Mouse (Mus musculus): ENCODE results near the gene Hbq1a.

The Hbq1a gene

DNA sequence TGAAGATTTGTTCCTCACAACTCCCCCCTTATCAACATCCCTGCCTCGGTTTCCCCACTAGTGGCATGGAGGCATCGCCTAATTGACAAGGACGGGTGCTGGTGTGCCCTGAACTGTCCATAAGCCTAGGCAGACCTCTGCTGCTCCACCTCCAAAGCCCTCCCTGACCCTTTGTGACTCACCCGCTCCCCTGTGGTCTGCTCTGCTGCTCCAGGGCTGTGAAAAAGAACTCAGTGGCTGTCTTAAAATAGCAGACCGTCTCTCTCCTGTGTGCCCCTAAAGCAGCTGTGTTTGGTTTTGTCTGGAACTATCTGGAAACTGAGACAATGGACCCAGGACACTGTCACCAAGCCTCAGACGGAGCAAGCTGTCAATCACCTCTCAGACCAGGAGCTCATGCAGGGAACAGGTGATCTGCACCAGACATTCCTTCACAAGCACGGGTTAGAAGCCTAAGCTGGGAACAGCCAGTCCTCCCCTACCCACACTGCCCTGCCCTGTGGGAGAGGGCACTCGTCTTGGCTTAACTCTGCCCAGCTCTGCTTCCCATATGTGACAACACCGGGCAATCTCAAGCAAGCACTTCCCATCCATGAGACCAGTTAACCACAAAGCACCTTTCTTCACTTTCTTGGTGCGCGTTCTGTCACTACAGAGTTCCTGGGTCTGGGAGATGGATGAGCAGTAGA lies 20.8 kb downstream of the Hbq1a start:
- DNase-seq (ENCODE audit: low read depth in 1 of 2, low spot score in 2 of 2): no peak

- DNase-seq (ENCODE audit: low read depth in 1 of 2, low spot score in 2 of 2): peak; percentile 28 to 43
Measured at GRCm38 (mm10) chr11:32321196-32321565, 21.3 kb downstream of the Hbq1a start.

DNA sequence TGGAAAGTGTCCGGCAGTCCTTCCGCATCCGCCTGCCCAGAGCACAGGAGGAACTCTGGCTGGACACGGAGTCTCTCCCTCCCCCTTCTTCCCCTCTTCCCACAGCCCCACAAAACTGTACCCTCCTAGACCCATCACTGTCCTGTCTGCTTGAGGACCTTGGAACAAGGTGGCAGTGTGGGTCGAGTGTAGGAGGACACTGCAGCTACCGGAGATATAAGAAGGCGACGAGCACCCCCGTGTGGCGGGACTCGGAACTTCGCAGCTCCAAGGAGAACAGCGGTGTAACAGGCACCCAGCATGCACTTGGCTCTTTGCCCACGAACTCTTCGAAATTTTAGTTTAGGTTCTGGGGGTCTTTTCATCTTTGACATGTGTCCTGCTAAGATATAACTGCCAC lies 24.7 kb downstream of the Hbq1a start:
- DNase-seq (ENCODE audit: low read depth in 1 of 2, low spot score in 2 of 2): peak; percentile 50 to 75

DNA sequence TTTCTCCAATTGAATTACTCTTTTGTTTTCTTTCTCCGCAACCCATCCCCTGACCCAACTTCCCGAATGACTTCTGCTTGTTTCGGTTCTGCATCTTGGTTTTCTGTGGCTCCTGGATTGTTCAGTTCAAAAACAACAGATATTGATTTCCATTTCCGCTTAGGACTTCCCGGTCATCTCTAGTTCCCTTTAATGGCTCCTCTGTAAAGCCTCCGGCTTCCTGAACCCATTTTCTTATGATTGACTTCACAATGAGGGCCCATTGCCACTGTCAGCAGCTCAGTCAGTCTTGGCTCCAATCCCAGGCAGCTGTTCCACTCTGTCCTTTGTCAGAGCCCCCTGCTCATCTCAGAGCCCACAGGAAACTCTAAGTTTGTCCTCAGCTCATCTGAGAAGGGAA lies 31.2 kb downstream of the Hbq1a start:
- DNase-seq (ENCODE audit: low read depth in 1 of 2, low spot score in 2 of 2): peak; percentile 35 to 45

DNA sequence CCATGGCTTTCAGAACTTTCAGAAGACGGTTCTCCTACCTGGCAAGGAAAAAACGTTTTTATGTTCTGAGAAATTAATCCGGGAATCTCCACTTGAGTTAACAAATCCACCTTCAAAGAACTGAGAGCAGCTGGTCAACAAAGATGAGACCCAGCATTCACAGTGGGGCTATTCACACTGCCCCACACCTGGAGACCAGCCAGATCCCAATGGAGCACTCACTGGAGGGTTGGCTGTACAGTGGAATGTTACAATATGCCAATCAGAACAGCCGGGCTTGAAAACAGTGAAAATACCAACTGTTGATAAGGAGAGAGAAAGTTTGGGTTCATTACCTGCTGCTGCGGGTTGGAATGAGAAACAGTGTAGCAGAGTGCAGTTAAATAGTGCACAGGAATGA lies 32.0 kb downstream of the Hbq1a start:
- no peak for DNase-seq (ENCODE audit: low read depth in 1 of 2, low spot score in 2 of 2)

- no peak for DNase-seq (ENCODE audit: low read depth in 1 of 2, low spot score in 2 of 2)
Measured at GRCm38 (mm10) chr11:32333235-32333634, 33.4 kb downstream of the Hbq1a start.

DNA sequence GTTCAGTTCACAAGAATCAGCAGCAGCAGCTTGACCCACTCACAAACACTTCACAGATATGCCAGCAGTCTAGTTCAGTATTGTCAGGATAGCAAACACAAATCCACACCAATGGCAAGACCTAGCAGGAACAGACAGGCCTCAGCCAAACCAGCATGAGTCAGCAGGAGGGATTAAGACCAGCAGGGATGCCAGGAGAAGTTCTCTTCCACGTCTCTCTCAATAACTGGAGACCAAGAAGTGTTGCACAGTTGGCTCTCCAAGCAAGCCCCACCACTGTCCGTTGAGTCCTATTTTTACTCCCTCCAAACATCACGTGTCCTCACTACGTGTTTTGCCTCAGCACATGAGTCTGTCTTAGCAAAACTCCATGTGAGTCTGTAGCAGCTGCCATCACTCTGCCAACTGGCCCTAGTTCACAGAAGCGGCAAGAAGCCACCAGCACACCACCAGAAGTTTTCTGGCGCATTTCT lies 36.6 kb downstream of the Hbq1a start:
- no peak for DNase-seq (ENCODE audit: low read depth in 1 of 2, low spot score in 2 of 2)

DNA sequence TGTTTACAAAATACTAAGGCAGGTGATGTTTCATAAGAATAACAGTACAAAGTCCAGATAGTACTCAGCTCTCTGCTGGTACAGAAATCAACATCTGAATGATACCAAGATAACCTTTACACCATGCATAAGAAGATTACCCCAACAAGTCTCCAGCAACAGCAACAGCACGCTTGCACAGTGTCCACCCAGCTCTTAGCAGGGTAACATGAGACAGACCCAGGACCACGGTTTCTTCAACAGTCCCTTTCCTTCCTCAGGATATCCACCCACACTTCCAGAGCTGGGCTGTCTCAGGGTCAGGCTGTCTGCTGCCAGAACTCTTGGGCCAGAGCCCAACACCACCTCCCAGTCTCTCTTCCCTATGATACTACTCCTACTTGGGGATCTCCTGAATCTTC lies 39.3 kb downstream of the Hbq1a start:
- no peak for DNase-seq (ENCODE audit: low read depth in 1 of 2, low spot score in 2 of 2)

- DNase-seq (ENCODE audit: low read depth in 1 of 2, low spot score in 2 of 2): no peak
Measured at GRCm38 (mm10) chr11:32340476-32341473, 40.9 kb downstream of the Hbq1a start.

GRCm38 (mm10) chr11:32342770-32343191 lies 42.9 kb downstream of the Hbq1a start:
- DNase-seq (ENCODE audit: low read depth in 1 of 2, low spot score in 2 of 2): peak; percentile 33 to 62

GRCm38 (mm10) chr11:32343350-32343749 lies 43.5 kb downstream of the Hbq1a start:
- DNase-seq (ENCODE audit: low read depth in 1 of 2, low spot score in 2 of 2): no peak

DNA sequence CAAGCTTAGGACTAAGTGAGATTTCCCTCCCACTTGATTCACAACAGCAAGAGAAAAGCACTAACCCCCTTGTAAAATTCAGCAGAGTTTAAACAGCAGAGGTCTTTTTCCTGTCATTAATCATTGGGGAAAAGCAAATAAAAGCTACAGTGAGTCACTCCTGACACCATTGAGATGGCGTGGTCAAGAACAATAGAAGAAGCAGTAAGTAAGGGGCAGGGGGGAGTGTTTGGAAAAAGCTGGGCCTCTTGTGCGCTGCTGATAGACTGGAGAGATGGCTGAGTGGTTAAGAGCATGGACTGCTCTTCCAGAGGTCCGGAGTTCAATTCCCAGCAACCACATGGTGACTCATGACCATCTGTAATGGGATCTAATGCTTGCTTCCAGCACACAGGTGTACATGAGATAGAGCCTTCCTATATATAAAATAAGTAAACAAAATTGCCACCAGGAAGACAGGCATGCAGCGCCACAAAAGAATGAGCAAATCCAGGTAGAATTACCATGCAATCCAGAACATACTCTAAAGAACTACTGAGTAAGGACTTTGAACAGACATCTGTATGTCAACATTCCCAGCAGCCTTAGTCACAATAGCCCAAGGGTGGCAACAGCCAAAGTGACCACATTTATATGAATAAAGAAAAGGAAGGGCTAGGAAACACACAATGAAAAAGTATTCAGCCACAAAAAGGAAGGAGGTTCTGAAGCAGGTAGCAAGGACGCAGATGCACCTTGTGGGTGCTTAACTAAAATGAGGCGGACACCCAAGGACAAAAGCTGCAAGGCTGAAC lies 45.8 kb downstream of the Hbq1a start:
- DNase-seq (ENCODE audit: low read depth in 1 of 2, low spot score in 2 of 2): no peak

DNA sequence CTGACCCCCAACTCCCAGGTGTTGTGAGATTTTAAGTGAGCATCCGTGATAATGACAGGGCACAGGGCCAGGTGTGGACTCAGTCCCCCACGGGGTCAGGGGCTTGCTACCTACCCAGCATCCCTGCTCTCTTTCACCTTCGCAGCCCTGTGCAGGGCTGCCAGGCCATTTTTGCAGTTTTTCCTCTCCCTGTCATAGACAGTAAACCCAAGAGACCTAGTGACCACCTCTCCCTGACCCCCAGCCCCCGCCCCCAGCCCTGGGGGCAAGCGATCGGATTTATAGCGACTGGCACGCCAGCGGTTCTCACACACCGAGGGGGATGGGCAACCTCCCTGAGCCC lies 47.4 kb downstream of the Hbq1a start:
- DNase-seq (ENCODE audit: low read depth in 1 of 2, low spot score in 2 of 2): no peak

DNA sequence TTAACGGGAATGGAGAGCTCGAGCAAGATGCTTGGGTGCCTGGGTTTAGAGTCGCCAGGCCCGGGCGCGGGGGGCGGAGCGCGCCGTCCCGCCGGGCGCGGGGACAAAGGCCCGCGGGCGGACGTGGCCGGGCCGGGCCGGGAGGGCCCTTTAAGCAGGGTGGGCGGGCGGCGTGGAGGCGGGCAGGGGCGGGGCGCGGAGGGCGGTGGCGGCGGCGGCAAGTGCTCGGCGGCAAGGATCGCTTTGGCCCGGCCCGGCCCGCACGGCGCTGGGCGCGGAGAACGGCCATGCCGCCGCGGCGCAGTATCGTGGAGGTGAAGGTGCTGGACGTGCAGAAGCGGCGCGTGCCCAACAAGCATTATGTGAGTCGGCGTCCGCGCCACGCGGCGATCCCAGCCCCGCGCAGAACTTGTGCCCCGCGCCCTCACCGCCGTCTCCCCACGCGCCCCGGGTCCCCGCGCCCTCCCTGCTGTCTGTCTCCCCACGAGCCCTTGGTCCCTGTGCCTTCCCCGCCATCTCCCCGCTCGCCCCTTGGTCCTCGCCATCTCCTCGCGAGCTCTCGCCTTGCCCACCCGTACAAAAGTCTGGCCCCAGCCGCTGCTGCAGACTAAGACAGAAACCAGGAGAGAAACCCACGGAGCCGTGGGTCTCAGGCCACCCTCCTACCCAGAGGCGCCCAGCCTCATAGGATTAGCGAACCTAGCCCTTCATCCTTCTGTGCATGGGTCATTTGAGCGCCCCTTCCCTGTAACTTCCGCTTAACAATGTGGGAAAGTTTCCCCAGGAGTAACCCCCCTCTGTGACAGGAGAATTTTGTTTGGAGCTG lies 48.0 kb downstream of the Hbq1a start, which contains the start of gene Sh3pxd2b:
Gene Sh3pxd2b, plus strand, starts transcription at position 214 of the 826 bp plus-strand sequence.
- no peak for DNase-seq (ENCODE audit: low read depth in 1 of 2, low spot score in 2 of 2)

DNA sequence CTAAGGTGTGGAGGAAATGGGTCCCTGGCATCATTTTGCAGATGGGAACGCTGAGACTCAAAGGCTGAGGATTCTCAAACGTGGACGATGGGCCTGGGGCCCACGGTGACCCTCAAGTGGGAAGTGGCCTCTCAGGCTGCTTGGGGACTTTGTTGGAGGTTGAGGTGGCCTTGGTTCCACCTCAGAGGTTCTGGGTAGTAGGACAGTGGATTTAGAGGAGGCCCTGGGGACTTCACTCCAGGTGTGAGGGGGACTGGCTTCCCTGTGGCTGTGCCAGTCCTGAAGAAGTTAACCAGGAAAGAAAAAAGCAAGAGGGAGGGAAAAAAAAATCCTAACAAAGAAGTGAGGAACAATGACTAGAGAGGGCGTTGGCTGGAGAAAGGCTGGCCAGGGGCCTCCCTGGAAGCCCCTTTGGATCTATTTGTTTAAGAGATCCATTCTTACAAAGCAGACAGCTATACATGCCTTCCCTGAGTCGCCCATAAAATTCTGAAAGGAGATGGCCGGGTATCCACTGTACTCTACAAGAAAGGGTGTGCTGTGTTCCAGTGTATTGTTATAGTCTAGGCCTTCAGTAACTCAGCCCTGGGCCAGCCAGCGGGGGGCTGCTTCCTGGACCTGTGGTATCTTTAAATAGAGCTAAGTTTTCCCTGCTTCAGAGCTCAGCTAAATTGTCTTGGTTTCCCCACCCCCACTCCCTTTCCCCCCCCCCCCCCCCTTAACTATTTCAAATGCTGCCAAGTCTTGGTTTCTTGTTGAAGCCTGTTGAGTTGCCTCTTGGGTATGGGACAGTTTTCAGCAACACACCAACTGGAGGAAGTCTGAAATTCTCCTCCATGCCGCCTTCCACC lies 48.8 kb downstream of the Hbq1a start:
- DNase-seq (ENCODE audit: low read depth in 1 of 2, low spot score in 2 of 2): no peak

DNA sequence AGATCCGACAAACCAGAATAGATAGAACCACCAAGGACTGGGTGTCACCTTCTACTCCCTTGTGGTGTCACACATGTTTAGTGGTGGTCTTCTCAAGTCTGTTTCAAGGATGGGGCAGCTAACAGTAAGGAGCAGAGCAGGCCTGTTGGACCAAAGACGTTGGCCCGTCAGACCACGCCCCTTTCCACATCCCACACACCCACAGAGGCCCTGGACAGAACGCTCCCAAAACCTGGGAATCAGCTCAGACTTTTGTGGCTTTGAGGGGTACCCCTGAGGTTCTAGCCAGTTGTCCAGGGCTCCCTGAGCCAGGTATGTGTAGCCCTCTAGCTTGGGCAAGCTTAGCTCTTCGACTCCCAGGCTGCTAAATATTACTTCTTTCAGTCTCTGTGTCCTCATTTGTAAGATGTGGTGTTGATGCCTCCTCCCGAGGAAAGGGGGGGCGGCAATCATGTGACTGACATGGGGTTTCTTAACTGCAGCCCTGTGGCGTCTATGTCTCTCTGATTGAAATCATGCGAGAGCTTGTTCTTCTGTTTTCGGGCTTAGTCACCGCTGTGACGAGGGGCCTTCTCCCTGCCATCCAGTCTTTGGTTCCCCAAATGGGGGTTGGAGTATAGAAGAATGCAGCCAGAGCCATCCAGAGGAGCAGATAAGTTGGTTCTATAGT lies 49.5 kb downstream of the Hbq1a start:
- peak; percentile 71 to 74 for DNase-seq (ENCODE audit: low read depth in 1 of 2, low spot score in 2 of 2)

Measured in monocyte, adult 2 months (primary cell).